Mouse (Mus musculus) ES-Bruce4 (cell line): ENCODE measurements around the gene Casp12.

Experiments
- CTCF ChIP-seq: IDR thresholded peaks from one replicate; pipeline ENCODE4 v1.8.1; 2011; ENCODE audit warnings: low read depth, low read length
- EP300 ChIP-seq: IDR thresholded peaks from 2 replicates; pipeline ENCODE4 v1.6.1; 2011; ENCODE audit warnings: low read depth, low read length; ENCODE audit not compliant: insufficient read depth
- POLR2A ChIP-seq: IDR thresholded peaks from one replicate; pipeline ENCODE4 v1.8.1; 2011; ENCODE audit warnings: low read length; ENCODE audit not compliant: insufficient read depth

GRCm38 (mm10) chr9:5353673-5354072, 8.4 kb downstream of the Casp12 start:
- TF ChIP-seq CTCF (no peak), POLR2A (no peak), EP300 (no peak)
